Mouse (Mus musculus) megakaryocyte progenitor cell, adult 5-6 weeks (primary cell): ENCODE data around the gene Gm49353. TPM values are rescaled to one million over a fixed set of nuclear protein-coding genes. Genes with fewer than 3 reads are reported as not detected.

ENCODE experiments used
- total RNA-seq, 2 experiments: library from RNA; stranded (forward) in 1 of 2; stranded (reverse) in 1 of 2; fragments of 157-497, 149-512 nt in 1 of 2; fragments of 200-1000 nt in 1 of 2; gene quantifications; 2 replicates each; pipeline versions ENCODE4 v1.2.3 to v1.2.4; 2015 to 2017

Gene Gm49353
- total RNA-seq, 2 experiments from 2014 or later: not detected

Other genes starting within 250 kb of the Gm49353 start
- gene 2310057J18Rik, start 212.7 kb upstream of the Gm49353 start, total RNA-seq (2015): not detected in 2 replicates
- gene 2310057J18Rik, start 212.7 kb upstream of the Gm49353 start, total RNA-seq (2017): not detected in 2 replicates
- not detected in 2 replicates for gene Soga3, start 55.1 kb upstream of the Gm49353 start, total RNA-seq (2015)
- not detected in 2 replicates for gene Soga3, start 55.1 kb upstream of the Gm49353 start, total RNA-seq (2017)
- not detected in 2 replicates for gene 9330159F19Rik, start 12.7 kb downstream of the Gm49353 start, total RNA-seq (2015)
- gene 9330159F19Rik, start 12.7 kb downstream of the Gm49353 start, total RNA-seq (2017): not detected in 2 replicates
- 17.8 and 19.2 TPM in 2 replicates for gene Echdc1, start 114.2 kb downstream of the Gm49353 start, total RNA-seq (2015)
- 22.3 and 33.7 TPM in 2 replicates for gene Echdc1, start 114.2 kb downstream of the Gm49353 start, total RNA-seq (2017)
- gene Rnf146, start 163.5 kb downstream of the Gm49353 start, total RNA-seq (2015): 31.0 and 34.3 TPM in 2 replicates
- gene Rnf146, start 163.5 kb downstream of the Gm49353 start, total RNA-seq (2017): 57.5 and 61.9 TPM in 2 replicates